Mouse (Mus musculus) CH12.LX (cell line): Measurements from ENCODE around the gene Rptor. TPM values are rescaled to one million over a fixed set of nuclear protein-coding genes. Genes with fewer than 3 reads are reported as not detected.

Source experiments
- DNase-seq: peaks from one replicate; pipeline ENCODE4 v3.0.0-alpha.2; 2013; ENCODE audit errors: extremely low read depth
- H3K27ac ChIP-seq: 2 replicates; pipeline ENCODE4 v1.5.1; 2012; ENCODE audit warnings: low read depth, mild to moderate bottlenecking, control low read depth, moderate library complexity; ENCODE audit not compliant: insufficient read depth
- H3K27me3 ChIP-seq: replicated peaks from 2 replicates; pipeline ENCODE3; 2012; ENCODE audit warnings: inconsistent platforms
- H3K36me3 ChIP-seq, 2 experiments: replicated peaks in 1 of 2; 2 replicates each; pipeline versions ENCODE3 to v1.6.1; 2012; ENCODE audit warnings: inconsistent platforms in 1 of 2, low read length in 1 of 2, mild to moderate bottlenecking in 1 of 2, mixed read lengths in 1 of 2, moderate library complexity in 1 of 2; ENCODE audit not compliant: control insufficient read depth in 1 of 2, insufficient read depth in 1 of 2
- H3K4me1 ChIP-seq, 2 experiments: 2 replicates each; pipeline ENCODE4 v1.6.1; 2012; ENCODE audit warnings: inconsistent platforms in 1 of 2, moderate library complexity in 1 of 2; ENCODE audit not compliant: insufficient read depth in 2 of 2, control insufficient read depth in 1 of 2
- H3K4me2 ChIP-seq: 2 replicates; pipeline ENCODE4 v1.6.1; 2012; ENCODE audit warnings: low read depth, mild to moderate bottlenecking, control low read depth; ENCODE audit not compliant: poor library complexity, insufficient read depth, severe bottlenecking
- H3K4me3 ChIP-seq, 3 experiments: fragments of 150-350 bp in 1 of 3; sonication (generic) in 1 of 3; replicated peaks in 1 of 3; 2 replicates each; pipeline versions ENCODE3 to v1.5.1; 2011 to 2012; ENCODE audit warnings: low read depth in 2 of 3, low read length in 2 of 3, mild to moderate bottlenecking in 2 of 3, moderate library complexity in 2 of 3, control low read depth in 1 of 3, improper control_type of control experiment in 1 of 3, inconsistent platforms in 1 of 3, mixed read lengths in 1 of 3; ENCODE audit not compliant: poor library complexity in 1 of 3
- H3K79me2 ChIP-seq: replicated peaks from 2 replicates; pipeline ENCODE4 v1.6.1; 2012; ENCODE audit warnings: mild to moderate bottlenecking, moderate library complexity; ENCODE audit not compliant: control insufficient read depth, poor library complexity, insufficient read depth, severe bottlenecking; ENCODE audit errors: extremely low read depth
- H3K9ac ChIP-seq: 2 replicates; pipeline ENCODE4 v1.6.1; 2012; ENCODE audit warnings: low read depth, mild to moderate bottlenecking, control low read depth, moderate library complexity; ENCODE audit not compliant: insufficient read depth
- H3K9me3 ChIP-seq: replicated peaks from 2 replicates; pipeline ENCODE3; 2012; ENCODE audit warnings: low read length, inconsistent platforms, mixed read lengths
- CHD1 ChIP-seq: IDR thresholded peaks from 2 replicates; pipeline ENCODE4 v1.6.1; 2012; ENCODE audit warnings: low read depth, low read length, improper control_type of control experiment, inconsistent platforms
- EP300 ChIP-seq: IDR thresholded peaks from 2 replicates; pipeline ENCODE4 v1.6.1; 2011; ENCODE audit warnings: low read length, improper control_type of control experiment
- IRF4 ChIP-seq: IDR thresholded peaks from 2 replicates; pipeline ENCODE4 v1.6.1; 2014; ENCODE audit warnings: low read depth, mild to moderate bottlenecking, inconsistent platforms, low read length, improper control_type of control experiment
- JUN ChIP-seq: IDR thresholded peaks from 2 replicates; pipeline ENCODE4 v1.6.1; 2011; ENCODE audit warnings: low read depth, mild to moderate bottlenecking, low read length, improper control_type of control experiment, moderate library complexity; ENCODE audit not compliant: insufficient read depth
- JUND ChIP-seq: conservative IDR thresholded peaks from 2 replicates; pipeline ENCODE4 v1.6.1; 2011; ENCODE audit warnings: low read depth, low read length, improper control_type of control experiment
- MAX ChIP-seq: IDR thresholded peaks from 2 replicates; pipeline ENCODE4 v1.6.1; 2011; ENCODE audit warnings: low read length, improper control_type of control experiment
- MAZ ChIP-seq: IDR thresholded peaks from 2 replicates; pipeline ENCODE4 v1.6.1; 2012; ENCODE audit warnings: low read depth, mild to moderate bottlenecking, inconsistent platforms, low read length, improper control_type of control experiment, moderate library complexity
- MEF2A ChIP-seq: IDR thresholded peaks from 2 replicates; pipeline ENCODE4 v1.6.1; 2014; ENCODE audit warnings: low read depth, mild to moderate bottlenecking, inconsistent platforms, low read length, improper control_type of control experiment, borderline replicate concordance
- MYC ChIP-seq: IDR thresholded peaks from 2 replicates; pipeline ENCODE4 v1.6.1; 2011; ENCODE audit warnings: low read depth, mild to moderate bottlenecking, improper control_type of control experiment, low read length
- NELFE ChIP-seq: IDR thresholded peaks from 2 replicates; pipeline ENCODE4 v1.6.1; 2011; ENCODE audit warnings: low read depth, low read length, improper control_type of control experiment
- NRF1 ChIP-seq: IDR thresholded peaks from 2 replicates; pipeline ENCODE4 v1.6.1; 2014; ENCODE audit warnings: low read depth, mild to moderate bottlenecking, inconsistent platforms, low read length, improper control_type of control experiment, moderate library complexity
- PAX5 ChIP-seq: IDR thresholded peaks from 2 replicates; pipeline ENCODE4 v1.6.1; 2012; ENCODE audit warnings: low read length, inconsistent platforms, mixed read lengths
- POLR2A ChIP-seq: IDR thresholded peaks from 2 replicates; pipeline ENCODE4 v1.6.1; 2011; ENCODE audit warnings: low read depth, mild to moderate bottlenecking, improper control_type of control experiment, low read length
- RAD21 ChIP-seq: IDR thresholded peaks from 2 replicates; pipeline ENCODE4 v1.6.1; 2011; ENCODE audit warnings: low read depth, mild to moderate bottlenecking, low read length, improper control_type of control experiment, moderate library complexity
- RCOR1 ChIP-seq: conservative IDR thresholded peaks from 2 replicates; pipeline ENCODE4 v1.6.1; 2012; ENCODE audit warnings: low read depth, mild to moderate bottlenecking, inconsistent platforms, low read length, improper control_type of control experiment
- TBP ChIP-seq: conservative IDR thresholded peaks from 2 replicates; pipeline ENCODE4 v1.6.1; 2011; ENCODE audit warnings: low read depth, low read length, improper control_type of control experiment
- TCF12 ChIP-seq: IDR thresholded peaks from 2 replicates; pipeline ENCODE4 v1.6.1; 2014; ENCODE audit warnings: low read depth, mild to moderate bottlenecking, inconsistent platforms, low read length, improper control_type of control experiment
- UBTF ChIP-seq: IDR thresholded peaks from 2 replicates; pipeline ENCODE4 v1.6.1; 2012; ENCODE audit warnings: low read depth, mild to moderate bottlenecking, inconsistent platforms, low read length, improper control_type of control experiment, moderate library complexity
- USF1 ChIP-seq: IDR thresholded peaks from 2 replicates; pipeline ENCODE4 v1.6.1; 2014; ENCODE audit warnings: low read depth, mild to moderate bottlenecking, inconsistent platforms, low read length, improper control_type of control experiment
- ZC3H11A ChIP-seq: IDR thresholded peaks from 2 replicates; pipeline ENCODE4 v1.6.1; 2012; ENCODE audit warnings: low read depth, mild to moderate bottlenecking, inconsistent platforms, low read length, improper control_type of control experiment
- ZKSCAN1 ChIP-seq: IDR thresholded peaks from 2 replicates; pipeline ENCODE4 v1.6.1; 2012; ENCODE audit warnings: low read depth, inconsistent platforms, low read length, improper control_type of control experiment, borderline replicate concordance
- ZMIZ1 ChIP-seq: IDR thresholded peaks from 2 replicates; pipeline ENCODE4 v1.6.1; 2012; ENCODE audit warnings: low read depth, mild to moderate bottlenecking, inconsistent platforms, low read length, improper control_type of control experiment
- dilution Hi-C: fragments of 300-500 bp; cut with MboI; formaldehyde crosslinking; loops from 2 replicates; pipeline ENCODE4 v1.14.3; 2020; ENCODE audit warnings: low sequenced_read_pairs; ENCODE audit not compliant: extremely low pct_unique_long_range_greater_than_20kb, extremely low pct_ligation_motif_present
- in situ Hi-C: fragments of 300-500 bp; cut with MboI; formaldehyde crosslinking; loops from 3 replicates; pipeline ENCODE4 v1.14.3; 2019; ENCODE audit warnings: low sequenced_read_pairs, low pct_ligation_motif_present, low pct_unique_long_range_greater_than_20kb, mixed read lengths
- polyA plus RNA-seq: library from polyadenylated mRNA; unstranded; fragments of >175 nt; gene quantifications from 2 replicates; pipeline ENCODE4 v1.2.1, GENCODE M21; 2012; ENCODE audit warnings: low read depth; ENCODE audit not compliant: insufficient read length
- total RNA-seq, 2 experiments: library from RNA; depleted of rRNA; stranded (reverse); fragments of 300-350 nt in 1 of 2; fragments of >200 nt in 1 of 2; gene quantifications; 2 replicates each; pipeline ENCODE4 v1.2.3; 2012 to 2014

The Rptor gene
- total and polyA plus RNA-seq, 3 experiments: 10.3 to 33.1 (median 26.7) TPM

- dilution Hi-C loops (no loop called here), in situ Hi-C loops (no loop called here)
- H3K27ac ChIP-seq: no peak overlapping the region
- peaks cover 0 to 33% of the 10 kb centered on the region in 2 experiments for H3K36me3 ChIP-seq
- H3K4me2 ChIP-seq: no peak overlapping the region
- no peaks in the 10 kb centered on the region for H3K9me3 ChIP-seq
- H3K27me3 ChIP-seq: no peaks in the 10 kb centered on the region
- no peak overlapping the region for H3K4me3 ChIP-seq
- DNase-seq: no peak
- TF ChIP-seq MEF2A: no peak
- TF ChIP-seq ZMIZ1: no peak
- TF ChIP-seq MAZ: no peak
- no peak for TF ChIP-seq NRF1
- TF ChIP-seq PAX5: no peak
- TF ChIP-seq RAD21: no peak
- TF ChIP-seq TCF12: no peak
- no peak for TF ChIP-seq UBTF
- no peak for TF ChIP-seq RCOR1
- TF ChIP-seq TBP: no peak
- TF ChIP-seq USF1: no peak
- no peak for TF ChIP-seq ZKSCAN1
- no peak for TF ChIP-seq EP300
- no peak for TF ChIP-seq CHD1
- TF ChIP-seq NELFE: no peak
- TF ChIP-seq MYC: no peak
- 0 out of 2 replicates have a peak, but pooled peaks cover 3% of the 10 kb centered on the region for H3K79me2 ChIP-seq
- no peak overlapping the region for H3K9ac ChIP-seq
- peaks cover 4 to 41% of the 10 kb centered on the region in 2 experiments; a peak in 3 of 4 replicates for H3K4me1 ChIP-seq
Measured at GRCm38 (mm10) chr11:119665308-119665702, 62.6 kb downstream of the Rptor start.

GRCm38 (mm10) chr11:119666567-119667108, 63.9 kb downstream of the Rptor start:
- H3K36me3 ChIP-seq: peaks cover 0 to 33% of the 10 kb centered on the region in 2 experiments
- no peaks in the 10 kb centered on the region for H3K27me3 ChIP-seq
- dilution Hi-C loops (no loop called here), in situ Hi-C loops (no loop called here)
- H3K9ac ChIP-seq: no peak overlapping the region
- TF ChIP-seq POLR2A (no peak), TBP (no peak), JUN (no peak), PAX5 (no peak), MAX (no peak), MEF2A (no peak), IRF4 (no peak), ZKSCAN1 (no peak), RCOR1 (no peak), JUND (no peak), NRF1 (no peak), MYC (no peak), USF1 (no peak), ZC3H11A (no peak)
- no peaks in the 10 kb centered on the region for H3K9me3 ChIP-seq
- no peak overlapping the region for H3K4me2 ChIP-seq
- no peak overlapping the region for H3K4me3 ChIP-seq
- DNase-seq: no peak
- H3K27ac ChIP-seq: no peak overlapping the region
- peaks cover 7 to 45% of the 10 kb centered on the region in 2 experiments for H3K4me1 ChIP-seq
- H3K79me2 ChIP-seq: peaks cover 3% of the 10 kb centered on the region; the same call in 1 of the 2 replicates
